Mouse (Mus musculus) lung, adult 2 months (tissue): ENCODE results near the gene Kctd2.

Source experiments
- CTCF ChIP-seq: fragments of 200-500 bp; IDR thresholded peaks from 2 replicates; pipeline ENCODE4 v1.5.1; 2011; ENCODE audit warnings: mild to moderate bottlenecking, low read length, control low read depth; ENCODE audit not compliant: insufficient read depth
- POLR2A ChIP-seq: fragments of 200-500 bp; IDR thresholded peaks from 2 replicates; pipeline ENCODE4 v1.6.1; 2011; ENCODE audit warnings: low read depth, mild to moderate bottlenecking, control low read depth, low read length, borderline replicate concordance; ENCODE audit errors: extremely low read depth

DNA sequence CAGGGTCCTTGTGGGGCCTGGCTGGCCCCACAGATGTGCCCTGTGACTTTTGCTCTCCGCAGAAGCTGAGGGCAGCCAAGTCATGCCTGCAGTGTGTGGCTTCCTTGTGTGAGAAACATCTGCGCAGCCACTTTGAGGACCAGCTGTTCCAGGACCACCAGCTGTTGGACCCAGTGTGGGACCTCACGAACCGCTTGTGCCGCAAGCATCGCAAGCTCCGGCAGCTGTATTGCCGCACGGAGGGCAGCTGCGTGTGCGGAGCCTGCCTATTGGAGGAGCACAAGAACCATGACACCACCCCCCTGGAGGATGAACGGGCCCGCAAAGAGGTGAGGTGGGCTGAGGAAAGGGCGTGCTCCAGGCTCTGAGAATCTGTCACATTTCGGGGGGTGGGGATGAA, 21.5 kb downstream of the Kctd2 start:
- TF ChIP-seq CTCF (no peak), POLR2A (no peak)
